Mouse (Mus musculus) cerebellum, postnatal 4 days (tissue): Measurements from ENCODE around the gene Bend6.

Source experiments
- DNase-seq, 2 experiments: peaks; one replicate each; pipeline ENCODE4 v3.0.0; 2022; ENCODE audit warnings: low spot score in 2 of 2, mixed read lengths in 1 of 2

Gene Bend6

DNA sequence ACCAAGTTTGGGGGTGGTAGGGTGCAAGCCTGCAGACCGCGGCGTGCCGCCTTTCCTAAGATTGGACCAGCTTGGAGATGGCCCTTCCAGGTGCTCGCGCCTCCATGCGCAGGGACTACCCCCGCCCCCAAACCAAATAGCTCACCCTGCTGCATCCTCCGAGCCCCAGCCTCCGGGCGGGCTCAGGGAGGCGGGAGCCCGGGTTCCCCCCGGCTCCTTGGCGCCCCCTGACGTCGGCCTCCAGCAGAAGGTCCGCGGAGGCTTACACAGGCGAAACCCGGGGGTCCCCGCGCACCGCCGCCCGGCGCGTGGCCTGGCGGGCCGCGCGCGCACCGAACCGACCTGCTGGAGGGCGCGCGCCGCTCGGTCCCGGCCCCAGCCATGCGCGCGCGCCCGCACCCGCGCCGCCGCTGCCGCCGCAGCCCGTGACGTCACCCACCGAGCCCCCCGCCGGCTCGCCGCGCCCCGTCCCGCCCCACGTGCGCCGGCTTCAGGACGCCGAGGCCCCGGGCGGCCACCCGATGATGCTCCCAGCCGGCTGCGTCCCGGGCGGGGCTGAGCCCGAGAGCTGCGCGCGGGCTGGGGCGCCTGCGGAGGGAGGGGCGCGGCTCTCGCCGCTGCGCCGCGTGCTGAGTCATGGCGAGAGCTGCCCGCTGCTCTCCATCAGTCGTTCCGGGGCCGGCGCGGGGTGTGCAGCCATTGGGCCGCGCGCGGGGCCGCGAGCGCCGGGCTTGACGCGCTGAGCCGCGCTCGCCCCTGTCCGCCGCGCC lies at the start of gene Bend6:
Bend6 (minus strand) TSS at position 396 of the 770 bp plus-strand sequence.
- DNase-seq, result peak; percentile 64 to 73

DNA sequence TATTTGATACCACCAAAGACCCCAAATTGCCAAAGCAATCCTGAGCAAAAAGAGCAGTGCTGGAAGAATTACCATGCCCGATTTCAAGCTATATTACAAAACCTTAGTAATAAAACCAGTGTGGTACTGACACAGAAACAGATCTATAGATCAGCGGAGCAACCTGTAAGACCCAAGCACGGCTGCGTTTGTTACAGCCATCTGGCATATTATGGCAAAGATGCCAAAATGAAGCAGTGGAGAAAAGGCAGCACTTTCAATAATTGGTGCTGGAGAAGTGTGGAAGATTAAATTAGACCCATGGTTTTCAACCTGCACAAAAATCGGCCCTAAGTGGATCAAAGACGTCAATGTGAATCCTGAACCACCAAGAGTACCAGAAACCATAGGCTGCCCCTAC lies 48.0 kb upstream of the Bend6 start:
- no peak for DNase-seq

DNA sequence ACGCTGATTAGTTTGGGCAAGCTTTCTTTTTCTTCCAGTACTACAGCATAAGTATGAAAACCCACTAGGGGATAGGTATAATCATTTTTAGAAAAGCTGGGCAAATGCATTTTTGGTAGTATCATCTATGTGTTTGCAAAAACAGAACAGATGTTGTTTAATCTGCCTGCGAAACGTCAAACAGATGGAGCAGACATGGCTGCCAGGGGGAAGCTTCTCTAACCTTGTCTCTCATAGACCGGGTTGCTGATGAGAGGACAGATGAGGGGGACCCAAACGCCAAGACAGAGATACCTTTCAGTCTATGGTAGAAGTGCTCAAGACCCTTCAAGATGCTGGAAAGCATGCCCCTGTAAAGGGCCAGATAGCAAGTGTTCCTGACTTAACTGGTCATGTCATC lies 40.9 kb upstream of the Bend6 start:
- no peak for DNase-seq

DNA sequence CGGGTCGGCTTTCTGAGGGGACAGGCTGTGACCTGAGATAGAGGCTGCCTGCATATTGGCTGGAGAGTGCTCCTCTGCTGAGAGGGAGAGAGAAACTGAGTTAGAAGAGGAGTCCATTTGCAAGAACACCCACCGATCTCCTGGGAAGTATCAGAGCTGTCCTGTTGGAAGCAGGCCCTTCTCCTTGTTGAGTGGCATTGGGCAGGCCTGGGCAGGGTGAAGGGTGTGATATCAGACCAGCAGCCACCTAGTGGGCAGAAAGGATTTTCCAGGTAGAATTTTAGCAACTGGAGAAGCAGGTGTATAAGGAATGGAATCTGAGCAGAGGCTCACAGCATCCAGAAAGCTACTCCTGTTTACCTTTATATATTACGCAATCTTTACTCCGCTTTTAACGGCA lies 40.2 kb upstream of the Bend6 start:
- DNase-seq, result no peak

DNA sequence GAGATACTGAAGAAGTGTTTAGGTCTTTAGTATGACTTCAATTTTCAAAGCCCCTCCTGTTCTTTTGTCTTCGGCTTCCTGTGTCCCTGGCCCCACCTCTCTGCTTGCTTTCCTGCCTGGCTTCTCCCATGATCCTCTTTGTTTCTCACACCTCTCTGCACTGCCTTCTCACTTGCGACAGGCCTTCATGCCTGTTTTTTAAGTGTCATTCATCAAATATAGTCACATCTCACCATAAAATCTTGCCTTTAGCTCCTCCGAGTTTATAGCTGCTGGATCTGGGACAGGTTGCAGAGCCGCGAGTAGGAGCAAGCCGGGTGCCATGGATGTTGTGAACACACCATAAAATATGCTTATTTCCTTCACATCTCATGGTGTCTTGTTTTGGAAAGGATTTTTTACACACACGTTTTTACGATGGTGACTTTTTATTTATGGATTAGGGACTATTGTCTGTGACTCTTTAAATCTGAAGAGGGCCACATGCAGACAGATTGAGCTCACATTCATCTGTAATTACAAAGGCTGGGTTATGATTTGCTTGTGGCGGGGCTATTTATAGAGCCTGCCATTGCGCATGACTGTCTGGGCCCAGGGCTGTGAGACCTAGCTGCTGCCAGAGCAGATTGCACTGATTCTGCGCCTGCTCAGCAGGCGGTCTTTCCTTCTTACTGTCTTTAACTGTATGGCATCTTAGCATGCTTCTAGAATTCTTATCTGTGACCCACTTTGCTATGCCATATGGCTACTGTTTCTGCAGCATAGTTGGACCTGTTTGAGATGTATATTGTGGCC lies 39.2 kb upstream of the Bend6 start:
- peak in 1 of 2 experiments; percentile 24 for DNase-seq

DNA sequence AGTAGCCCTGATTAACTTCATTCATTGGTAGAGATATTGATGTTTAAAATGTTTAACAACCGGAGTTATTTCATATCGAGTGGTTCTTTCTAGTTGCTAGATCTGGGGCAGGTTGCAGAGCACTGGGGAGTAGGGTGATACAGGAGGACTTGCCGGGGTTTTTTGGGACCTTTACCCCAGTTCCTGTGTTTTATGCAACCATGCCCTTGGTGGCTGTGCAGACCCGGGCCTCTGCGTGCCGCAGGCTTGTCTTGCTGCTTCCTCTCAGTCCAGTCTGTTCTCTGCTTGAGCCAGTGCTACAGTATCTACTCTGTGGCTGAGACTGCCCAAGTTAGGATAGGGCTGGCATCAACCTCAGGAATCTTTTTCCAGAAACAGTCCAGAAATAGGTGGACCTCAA lies 38.1 kb upstream of the Bend6 start:
- no peak for DNase-seq

DNA sequence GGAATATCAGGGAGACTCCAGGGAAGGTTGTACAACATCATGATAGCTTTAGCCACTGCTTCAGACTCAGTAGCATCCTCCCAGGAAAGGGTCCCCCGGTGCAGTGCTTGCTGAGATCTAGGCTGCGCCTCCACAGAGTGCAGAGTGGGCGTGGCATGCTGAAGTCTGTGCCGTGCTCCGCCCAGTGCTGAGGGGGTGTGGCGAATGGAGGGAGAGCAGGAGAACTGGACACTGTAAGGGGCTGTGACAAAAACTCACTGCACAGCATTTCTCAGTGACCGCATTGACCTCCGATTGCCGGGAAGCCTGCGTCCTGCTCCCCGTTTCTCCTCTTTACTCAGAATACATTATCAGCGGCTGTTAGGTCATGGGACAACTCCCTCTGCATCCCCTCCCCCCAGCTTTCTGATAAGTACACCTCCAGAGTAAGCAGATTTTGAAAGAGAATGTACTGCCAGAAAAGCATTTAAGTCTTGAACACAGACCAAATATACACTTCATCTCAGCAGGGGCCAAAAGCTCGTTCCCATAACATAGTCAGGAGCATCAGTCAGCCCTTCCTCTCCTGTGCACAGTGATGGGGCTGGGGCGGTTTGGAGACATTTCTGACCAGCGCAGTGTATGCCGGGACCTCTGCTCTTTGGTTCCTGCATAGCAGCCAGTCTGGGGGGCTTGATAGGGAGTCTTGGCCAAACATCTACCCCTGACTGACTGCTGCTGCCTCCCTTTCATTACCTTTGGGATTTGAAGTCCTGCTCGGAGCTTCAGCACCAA lies 37.5 kb upstream of the Bend6 start:
- no peak for DNase-seq

DNA sequence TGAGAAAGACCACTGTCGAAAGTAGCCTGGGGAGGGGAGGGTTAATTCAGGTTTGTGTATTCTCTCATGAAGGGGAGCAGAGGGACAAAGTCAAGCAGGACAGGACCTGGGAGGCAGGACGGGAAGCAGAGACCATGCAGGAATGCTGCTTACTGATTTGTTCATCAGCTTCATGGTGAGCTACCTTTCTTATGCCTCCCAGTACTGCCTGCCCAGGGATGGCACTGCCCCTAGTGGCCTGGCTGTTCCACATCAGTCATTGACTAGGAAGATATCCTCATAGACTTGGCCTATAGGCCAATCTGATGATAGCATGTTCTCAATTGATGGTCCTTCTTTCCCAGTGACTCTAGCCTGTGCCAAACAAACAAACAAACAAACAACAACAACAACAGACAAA lies 36.3 kb upstream of the Bend6 start:
- DNase-seq, result no peak

DNA sequence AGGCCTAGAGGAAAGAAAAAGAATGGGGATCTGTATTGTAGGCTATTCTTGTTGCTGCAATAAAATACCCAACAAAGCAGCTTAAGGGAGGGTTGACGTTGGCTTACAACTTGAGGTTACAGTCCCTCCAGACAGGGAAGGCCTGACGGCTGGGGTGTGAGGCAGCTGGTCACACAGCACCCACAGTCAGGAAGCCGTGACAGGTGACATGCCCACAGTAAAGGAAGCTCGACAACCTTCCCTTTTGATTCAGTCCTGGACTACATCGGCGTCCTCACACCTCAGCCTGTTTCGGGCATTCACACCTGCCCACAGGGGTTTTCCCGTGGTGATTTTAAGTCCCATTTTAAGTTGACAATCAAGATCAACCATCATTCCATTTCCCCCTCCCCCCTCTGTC lies 35.0 kb upstream of the Bend6 start:
- DNase-seq, result no peak

DNA sequence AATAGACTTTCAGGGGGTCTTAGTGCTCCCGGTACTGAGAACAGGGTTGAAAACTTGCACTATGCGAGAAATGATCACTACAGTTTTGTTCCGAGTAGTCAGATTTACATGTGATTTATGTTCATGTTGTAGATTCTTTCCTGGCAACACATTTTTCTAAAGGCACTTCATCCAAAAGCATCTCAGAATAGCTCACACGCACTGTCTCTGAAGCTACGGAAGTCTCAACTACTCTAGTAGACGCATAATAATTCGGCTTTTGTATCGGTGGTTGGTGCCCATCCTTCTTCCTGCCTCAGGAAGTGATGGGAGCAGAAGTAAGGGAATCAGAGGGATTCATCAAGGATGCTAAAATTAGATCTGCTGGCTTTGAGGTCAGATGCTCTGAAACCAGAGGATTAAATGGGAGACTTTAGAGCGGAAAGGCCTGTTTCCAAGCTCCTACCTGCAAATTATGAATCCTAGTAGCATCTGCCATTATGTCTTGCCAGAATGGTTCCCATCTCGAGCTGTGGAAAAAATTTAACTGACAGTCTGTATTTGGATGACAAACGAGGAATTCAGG lies 32.8 kb upstream of the Bend6 start:
- DNase-seq, result no peak

DNA sequence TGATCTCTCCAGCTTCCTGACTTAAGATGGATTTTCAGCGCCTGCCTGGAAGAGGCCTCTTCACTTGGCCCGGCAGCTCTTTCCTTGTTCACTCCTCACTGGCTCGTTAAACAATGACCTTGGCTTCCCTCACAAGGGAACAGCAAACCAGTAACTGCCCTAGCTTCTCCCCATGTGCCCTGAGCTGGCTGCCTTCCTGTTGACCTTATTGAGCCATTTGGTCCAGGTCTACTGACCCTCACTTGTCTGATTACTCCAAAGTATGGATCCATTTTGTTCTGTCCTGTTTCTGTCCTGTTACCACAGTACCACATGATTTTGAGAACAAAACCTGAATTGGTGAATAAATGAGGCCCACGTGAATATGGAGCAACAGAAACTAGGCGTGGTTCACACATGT lies 32.2 kb upstream of the Bend6 start:
- DNase-seq, result no peak

DNA sequence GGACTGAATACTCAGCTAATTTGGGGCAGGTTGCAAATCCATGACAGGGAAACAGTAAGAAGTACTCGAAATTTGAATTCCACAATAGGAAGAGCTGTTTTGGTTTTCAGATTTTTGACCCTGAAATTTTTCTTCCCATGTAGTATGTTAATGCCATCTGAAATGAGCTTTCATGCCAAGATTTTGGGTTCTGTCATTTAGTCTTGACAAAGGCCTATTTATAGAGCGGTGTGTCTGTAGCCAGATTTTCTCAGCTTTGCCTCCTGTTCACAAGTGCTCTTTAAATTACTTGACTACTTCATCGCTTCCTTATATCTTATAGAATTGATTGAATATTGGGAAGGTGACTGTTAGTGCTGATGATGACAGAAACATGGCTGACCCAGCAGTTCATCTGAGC lies 28.3 kb upstream of the Bend6 start:
- no peak for DNase-seq

DNA sequence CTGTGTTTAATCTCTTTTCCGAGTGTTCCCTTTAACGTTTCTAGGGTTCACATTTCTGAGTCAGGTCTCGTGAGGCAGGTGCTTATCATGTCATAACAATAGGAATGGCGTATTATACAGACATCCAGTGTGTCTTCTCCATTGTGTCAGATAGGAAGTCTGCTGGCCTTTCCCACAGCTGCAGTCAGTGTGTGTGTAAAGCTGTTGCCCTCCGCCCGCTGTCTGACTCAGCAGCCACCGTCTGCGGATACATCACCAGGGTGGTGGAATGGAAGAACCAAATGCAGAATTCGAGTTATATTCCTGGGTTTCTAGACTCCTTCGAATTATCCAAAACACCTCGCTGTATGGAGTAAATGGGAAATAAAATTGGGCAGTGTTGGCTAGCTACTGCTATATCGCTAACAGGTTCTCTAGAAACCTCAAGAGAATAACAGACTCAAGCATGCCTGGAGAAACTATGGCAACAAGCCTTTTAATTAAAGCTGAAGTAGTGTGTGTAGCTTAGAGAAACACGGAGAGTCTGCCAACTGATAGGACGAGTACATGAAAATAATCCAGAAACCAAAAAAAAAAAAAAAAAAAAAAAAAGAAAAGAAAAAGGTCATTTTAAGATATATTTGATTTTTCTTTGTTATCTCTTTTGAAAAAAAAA lies 25.4 kb upstream of the Bend6 start:
- no peak for DNase-seq

DNA sequence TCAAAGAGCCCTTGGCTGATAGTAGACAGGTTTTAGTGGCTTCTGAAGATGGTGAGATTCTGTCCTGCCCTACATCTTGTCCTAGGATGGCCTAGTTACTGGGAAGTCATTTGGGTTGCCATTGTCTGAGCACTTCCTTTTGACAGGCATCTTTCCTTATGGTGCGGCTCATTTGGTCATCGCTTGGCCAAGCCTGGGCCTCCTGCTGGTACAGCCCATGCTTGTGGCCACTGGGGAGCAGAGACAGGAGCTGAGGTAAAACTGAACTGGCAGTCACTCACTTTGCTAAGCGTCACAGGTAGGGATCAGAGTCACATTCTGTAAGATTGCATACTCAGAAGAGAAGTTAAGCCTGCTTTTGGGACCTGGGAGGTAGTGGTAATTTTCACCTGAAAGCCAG lies 24.6 kb upstream of the Bend6 start:
- DNase-seq, result no peak

DNA sequence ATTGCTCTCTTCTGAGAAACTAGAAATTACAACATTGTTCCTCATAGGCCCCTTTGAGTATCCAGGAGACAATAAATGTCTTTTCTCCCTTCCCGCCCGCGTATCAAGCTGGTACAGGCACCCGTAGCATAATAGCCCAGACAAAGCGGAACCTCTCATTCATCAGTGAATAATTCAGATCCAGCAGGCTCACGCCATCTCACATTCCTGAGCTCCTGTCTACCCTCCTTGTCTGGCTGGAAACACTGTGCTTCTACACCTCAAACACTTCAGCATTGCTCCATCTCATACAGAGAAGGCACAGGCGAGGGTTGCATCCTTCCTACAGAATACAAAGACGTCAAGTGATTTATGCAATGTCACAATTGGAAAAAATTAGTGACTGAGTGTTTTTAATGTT lies 24.2 kb upstream of the Bend6 start:
- DNase-seq, result no peak

DNA sequence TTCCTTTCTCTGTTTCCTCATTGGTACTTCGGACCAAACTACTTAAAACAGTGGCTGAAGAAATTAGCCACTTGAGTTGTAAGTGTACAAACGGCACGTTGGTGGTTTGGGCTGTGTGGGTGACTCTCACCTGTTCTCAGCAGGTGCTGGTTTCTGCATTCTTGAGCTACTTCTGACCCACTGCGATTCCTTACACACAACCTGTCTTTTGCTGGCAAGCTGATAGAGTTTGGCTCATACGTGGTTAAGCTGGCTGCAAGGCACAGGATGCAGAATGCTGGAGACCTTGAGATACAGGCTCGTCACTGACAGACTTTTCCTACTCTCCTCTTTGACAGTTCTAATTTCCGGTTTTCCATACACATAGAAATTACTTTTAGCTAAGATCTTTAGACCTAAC lies 19.9 kb upstream of the Bend6 start:
- no peak for DNase-seq

DNA sequence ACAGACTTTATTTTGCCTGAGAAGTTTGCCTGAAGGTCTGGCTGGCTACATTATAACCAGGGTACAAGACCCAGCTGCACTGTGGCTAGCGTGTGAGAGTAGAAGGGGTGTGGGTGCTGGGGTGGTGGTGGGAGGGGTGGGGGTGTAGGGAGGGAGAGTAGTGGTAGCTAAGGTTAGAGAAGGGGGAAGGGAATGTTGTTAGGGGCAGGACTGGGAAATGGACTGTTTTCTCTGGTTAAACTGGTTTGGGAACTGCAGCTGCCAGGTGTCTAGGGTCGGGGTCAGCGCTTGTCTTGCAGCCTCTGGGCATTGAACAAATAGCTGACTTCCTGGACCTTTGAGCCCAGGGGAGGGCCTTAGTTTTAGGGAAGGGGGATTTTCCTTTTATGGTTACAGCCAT lies 17.7 kb upstream of the Bend6 start:
- DNase-seq, result no peak

DNA sequence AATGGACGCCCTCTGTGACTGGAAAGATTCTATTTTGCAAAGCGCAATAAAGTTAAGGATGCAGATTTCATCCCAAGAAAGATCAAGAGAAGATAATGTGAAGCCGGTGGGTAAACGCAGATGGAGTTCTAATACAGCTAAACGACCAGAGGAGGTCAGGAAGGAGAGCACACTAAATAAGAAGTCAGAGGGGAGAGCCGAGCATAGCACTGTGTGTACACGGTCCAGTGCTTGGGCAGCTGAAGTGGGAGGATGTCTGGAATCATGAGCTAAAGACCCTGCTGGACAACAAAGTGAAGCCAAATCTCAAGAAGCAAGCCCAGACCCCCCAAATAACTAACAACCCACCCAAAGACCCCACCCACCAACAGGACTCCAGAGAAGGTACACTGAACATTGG lies 15.4 kb upstream of the Bend6 start:
- DNase-seq, result no peak

DNA sequence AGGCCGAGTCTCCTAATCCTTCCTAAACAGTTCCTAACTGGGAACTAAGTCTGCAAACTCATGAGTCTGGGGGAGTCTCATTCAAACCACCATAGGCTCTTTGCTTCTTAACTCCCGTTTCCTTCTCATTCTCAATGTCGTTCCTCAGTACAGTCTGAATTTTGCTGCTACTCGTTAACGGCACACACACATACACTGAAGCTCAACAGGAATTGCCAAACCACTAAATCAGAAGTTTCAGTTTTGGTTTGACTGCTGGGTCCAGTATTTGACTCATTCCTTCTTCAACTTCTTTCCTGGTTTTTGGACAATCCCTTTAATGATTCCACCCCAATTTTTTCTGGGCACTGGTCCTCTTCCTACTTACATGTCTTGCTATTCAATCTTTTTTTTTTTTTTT lies 8.9 kb upstream of the Bend6 start:
- no peak for DNase-seq

DNA sequence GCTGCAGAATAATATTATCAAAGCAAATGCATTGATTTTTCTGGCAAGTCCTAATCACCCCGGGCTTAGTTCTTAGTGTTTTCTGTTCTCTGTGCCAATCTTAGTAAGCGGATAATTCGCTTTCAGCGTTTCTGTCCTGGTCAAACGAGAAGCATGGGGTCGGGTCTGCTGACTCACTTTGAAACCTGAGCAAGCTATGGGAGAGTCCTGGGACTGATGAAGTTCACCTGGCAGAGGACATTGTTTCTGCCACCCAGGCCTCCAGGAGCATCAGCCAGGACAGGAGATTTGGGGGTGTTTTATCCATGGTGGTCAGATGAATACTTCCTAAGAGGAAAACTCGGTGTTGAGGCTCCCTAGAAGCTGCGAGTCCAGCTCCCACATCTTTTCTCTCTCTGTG lies 4.0 kb upstream of the Bend6 start:
- no peak for DNase-seq

DNA sequence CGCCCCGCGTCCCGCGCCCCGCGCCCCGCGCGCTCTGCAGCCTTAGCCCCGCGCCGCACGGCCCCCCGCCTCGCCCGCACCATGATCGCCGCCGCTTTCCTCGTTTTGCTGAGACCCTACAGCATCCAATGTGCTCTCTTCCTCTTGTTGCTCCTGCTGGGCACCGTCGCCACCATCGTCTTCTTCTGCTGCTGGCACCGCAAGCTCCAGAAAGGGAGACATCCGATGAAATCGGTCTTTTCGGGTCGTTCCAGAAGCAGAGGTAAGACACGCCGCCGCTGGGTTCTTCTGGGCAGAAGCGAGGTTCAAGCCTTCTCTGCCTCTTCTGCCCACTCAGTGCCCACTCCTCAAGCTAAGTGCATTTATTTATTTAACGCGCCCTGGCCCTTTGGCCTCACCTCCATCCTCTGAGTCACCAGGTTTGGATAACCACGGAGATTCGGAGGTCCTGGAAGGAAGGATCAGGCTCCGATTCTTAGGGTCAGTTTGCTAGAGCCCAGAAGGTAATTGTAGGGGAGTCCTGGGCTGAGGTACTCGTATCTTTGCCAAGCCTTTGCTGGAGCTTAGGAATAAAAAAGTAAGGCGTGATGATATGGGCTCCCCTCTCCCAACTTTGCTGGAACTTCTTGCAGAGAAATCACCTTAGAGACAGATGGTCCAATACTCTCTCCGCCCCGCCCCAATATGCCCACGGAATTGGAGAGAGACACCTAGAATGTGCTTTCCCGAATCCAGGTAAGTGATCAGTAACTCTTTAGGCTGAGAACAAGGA lies 761 bp upstream of the Bend6 start, which contains the start of gene Dst:
Dst (plus strand) TSS at position 35 of the 772 bp plus-strand sequence.
- no peak for DNase-seq
